Mouse (Mus musculus) lung, postnatal 0 days (tissue): Measurements from ENCODE around the gene Cort.

Experiments used
- CTCF ChIP-seq: IDR thresholded peaks from 2 replicates; pipeline ENCODE4 v1.5.1; 2016; ENCODE audit warnings: antibody characterized with exemption, mild to moderate bottlenecking
- EP300 ChIP-seq: IDR thresholded peaks from 2 replicates; pipeline ENCODE4 v1.6.1; 2016; ENCODE audit warnings: antibody characterized with exemption, mild to moderate bottlenecking, control low read depth

- no peak for TF ChIP-seq EP300
- no peak for TF ChIP-seq CTCF
These were observed 17.0 kb upstream of the Cort start for GRCm38 (mm10) chr4:149143594-149143993.
